Mouse (Mus musculus) small intestine, adult 2 months (tissue): Measurements from ENCODE around the gene Ncbp3.

ENCODE experiments used
- CTCF ChIP-seq: fragments of 200-500 bp; IDR thresholded peaks from 2 replicates; pipeline ENCODE4 v1.5.1; 2012; ENCODE audit warnings: low read depth, mild to moderate bottlenecking, control low read depth, inconsistent platforms, low read length, moderate library complexity, mixed read lengths; ENCODE audit not compliant: insufficient replicate concordance, insufficient read length; ENCODE audit errors: extremely low read depth
- POLR2A ChIP-seq: fragments of 200-500 bp; IDR thresholded peaks from 2 replicates; pipeline ENCODE4 v1.6.1; 2012; ENCODE audit warnings: low read depth, mild to moderate bottlenecking, control low read depth, inconsistent platforms, low read length, moderate library complexity

DNA sequence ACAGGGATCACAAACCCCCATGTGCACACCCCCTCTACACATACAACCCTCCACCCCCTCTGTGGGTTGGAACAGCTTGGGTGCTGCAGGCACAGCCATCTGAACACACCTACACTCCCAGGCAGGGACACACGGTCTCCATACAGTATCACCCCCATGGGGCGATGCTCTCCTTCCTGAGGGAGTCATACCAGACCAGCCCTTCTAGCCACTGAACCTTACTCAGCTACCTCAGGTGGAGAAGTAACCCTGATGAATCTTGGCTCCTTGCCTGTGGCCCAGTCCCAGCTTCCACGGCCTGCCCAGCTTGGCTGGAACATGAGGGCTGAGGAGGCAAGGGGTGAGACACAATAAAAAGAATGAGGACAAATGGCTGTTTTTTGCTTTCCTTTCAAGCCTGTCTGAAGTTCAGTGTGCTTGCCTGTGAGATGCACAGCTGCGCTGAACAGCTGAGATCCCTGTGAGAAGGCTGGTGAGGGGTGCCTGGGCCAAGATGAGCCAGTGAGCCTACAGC is 32.7 kb upstream of the Ncbp3 start:
- TF ChIP-seq POLR2A = no peak
- TF ChIP-seq CTCF = no peak
